Mouse (Mus musculus) B cell, adult 2 months (primary cell): ENCODE measurements around the gene Tln2.
"Not testable (repeated sequence)": the region's sequence is repeated elsewhere in the genome, so short reads cannot be mapped to it uniquely, and the experiment has no call there.

Source experiments
- DNase-seq, 2 experiments: peaks; one replicate each; pipeline ENCODE4 v3.0.0; 2022

Gene Tln2

DNA sequence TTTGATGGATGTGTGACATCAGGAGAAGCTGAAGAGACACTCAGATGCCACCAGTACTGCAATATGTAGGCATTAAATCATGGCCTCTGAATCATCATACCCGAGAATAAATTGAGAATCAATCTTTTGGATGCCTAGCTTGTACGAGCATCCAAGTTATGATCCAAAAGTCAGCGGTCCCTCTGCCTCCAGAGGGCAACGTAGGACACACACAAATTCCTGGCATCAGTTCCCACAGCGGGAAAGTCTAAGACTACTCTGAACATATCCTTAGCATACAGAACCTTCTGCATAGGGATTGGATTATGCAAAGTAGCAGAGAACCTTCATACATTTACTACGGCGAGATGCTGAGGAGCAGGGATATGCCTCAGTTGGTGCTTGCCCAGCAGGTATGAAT lies 210.5 kb downstream of the Tln2 start:
- DNase-seq = no peak

DNA sequence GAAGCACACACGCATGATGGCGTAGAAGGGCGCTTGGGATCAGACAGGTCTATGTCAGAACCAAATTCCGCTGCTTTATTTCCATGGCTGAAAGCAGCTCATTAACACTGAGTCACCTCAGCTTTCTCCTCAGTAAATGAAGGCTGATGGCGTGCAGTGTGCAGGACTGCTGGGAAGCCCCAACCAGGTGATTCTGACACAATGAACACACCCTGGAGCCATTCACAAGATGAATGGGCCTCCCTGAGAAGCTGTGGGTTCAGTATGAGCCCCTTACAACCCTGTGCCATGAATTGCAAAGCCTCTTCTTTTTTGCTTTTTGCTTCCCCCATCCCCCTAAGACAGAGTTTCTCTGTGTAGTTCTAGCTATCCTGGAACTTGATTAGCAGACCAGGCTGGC lies 212.3 kb downstream of the Tln2 start:
- DNase-seq = no peak

DNA sequence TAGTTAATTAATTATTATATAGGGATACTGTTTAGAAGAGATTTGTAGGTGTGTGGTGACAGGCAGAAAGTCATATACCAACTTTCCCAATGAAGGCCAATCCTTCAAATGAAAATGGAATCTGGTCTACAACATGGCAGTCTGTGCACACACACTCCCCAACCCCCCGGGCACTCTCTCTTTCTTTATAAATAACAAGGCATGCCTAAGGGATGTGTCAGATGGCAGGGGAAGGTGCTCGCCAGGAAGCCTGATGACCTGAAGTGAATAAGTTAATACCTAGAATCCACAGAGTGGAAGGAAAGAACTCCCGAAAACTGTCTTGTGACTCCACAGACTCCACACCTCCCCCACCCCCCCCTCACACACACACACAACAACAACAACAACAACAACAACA lies 228.2 kb downstream of the Tln2 start:
- DNase-seq = no peak

DNA sequence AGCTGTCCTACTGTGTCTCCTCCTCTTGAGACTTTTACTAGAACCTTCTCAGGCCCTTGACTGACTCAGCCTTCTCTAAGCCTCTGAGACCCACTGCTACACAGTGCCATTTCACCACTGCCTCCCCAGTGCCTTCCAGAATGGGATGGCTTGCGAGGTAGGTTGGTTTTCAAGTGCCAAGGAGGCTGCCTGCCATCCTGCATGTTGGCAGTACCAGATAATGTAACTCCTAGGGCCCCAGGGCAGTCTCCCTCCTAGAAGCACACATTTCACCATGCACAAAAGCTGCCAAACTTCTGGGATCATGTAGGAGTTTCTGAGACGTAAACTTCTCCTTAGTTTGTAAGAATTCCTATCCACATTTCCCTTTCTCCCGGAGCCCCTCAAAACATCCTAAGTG lies 231.1 kb downstream of the Tln2 start:
- DNase-seq = no peak

DNA sequence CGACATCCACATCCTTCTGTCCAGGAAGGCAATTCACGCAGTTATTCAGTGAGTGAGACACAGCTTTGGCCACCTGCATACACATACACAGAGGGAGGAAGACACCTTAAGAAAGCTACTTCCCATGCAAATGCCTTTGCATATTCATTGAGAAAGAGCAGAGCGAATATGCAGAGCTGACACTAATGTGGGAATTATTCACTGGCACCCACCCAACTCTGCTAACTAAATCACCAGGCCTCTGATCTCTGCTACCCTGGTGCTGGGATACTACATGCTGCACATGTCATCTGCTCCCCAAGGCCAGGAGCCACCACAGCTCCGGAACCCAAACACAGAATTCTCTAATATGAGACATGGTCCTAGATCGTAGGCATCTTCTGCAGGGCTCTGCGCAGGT lies 237.6 kb downstream of the Tln2 start:
- no peak for DNase-seq

DNA sequence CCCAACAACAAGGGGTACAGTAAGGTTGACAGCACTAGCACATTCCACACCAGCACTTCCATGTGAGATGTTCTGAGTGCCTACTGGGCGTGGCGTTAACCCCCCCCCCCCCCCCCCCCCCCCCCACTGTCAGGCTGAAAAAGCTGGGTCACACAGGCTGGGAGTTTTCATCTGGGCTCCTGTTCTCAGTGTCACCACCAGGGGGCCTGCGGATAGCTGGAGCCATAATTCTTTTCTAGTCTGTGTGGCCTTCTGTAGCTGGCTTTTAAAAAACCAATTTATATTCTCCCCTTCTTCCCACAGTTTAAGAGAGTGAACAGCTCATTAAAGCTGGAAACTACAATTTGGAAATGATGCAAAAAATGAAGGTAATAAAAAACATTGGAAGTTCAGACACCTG lies 244.1 kb downstream of the Tln2 start:
- DNase-seq = peak; percentile 31 to 32

DNA sequence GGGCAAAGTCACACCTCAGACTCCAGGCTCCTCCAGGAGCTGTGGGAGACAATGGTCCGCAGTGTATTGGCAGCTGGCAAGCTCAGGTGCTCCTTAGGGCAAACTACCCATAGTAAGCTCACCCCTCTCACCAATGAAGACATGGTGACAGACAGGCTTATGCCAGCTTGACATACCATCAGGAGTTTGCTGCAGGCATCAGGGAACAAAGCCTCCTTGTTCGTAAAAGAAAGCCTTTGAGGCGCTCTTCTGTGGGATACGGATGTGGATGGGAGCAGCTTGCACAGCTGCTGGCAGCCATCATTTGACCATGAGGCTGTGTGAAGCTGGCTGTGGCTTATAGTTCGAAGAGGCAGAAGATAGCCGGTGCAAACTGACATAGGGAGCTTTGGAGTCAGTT lies 254.5 kb downstream of the Tln2 start:
- no peak for DNase-seq

DNA sequence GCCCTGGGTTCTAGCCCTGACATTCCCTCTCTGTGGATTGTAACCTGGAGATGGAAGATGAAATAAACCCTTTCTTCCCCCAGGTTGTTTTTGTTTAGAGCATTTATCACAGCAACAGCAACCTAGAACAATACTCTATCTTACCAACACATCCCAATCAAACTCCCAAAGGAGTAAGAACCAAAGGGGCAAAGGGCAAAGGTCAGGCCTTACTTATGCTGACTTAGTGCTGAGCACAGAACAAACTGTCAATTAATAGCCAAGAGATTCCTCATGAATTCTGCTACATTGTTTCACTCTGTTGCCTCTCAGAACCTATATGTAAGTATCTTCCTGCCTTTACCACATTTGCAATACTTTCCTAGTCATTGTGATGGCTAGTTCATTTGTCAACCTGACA lies 255.5 kb downstream of the Tln2 start:
- no peak for DNase-seq

DNA sequence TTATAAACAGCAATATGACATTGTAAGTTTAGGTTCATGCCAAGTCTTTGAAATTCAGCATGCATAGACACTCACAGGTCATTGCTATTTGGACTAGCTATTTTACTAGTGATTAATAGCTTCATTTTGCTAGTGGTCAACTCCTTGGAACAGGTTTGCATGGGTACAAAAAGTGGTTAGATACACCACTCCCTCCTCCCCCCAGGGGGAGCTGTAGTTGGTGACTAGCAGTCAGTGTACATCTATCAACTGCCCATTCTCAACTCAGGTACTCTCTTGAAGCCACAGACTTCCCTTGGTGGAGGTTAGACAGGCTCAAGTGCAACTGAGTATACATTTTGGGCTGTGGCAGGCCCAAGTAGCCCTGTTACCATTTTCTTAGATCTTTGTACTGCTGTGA lies 256.5 kb downstream of the Tln2 start:
- no peak for DNase-seq

DNA sequence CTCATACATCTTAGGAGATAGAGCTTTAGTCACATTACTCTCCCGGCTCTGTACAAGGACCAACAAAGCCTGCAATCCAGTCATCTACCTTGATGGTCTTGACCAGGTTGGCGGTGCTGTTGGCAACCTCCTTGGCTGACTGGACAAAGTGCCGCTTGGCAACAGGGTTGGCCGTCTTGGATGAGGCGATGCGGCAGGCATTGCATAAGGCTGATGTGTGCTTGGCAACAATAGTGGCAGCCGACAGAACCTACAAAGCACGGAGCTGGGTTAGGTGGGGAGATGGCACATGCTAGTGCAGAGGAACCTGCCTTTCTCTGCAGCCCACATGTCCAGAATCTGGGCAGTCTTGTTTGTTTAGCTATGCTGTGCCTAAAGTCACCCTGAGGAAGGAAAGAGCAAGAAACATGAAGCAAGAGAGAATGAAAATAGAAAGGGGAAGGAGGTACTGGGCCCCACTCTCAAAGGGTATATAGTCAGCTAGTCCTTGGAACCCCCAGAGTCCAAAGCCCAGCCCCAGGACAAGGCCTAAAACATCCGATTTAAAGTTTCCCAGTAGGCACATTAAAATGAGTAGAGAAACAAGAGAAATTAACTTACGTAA lies 257.0 kb downstream of the Tln2 start:
- DNase-seq = no peak

DNA sequence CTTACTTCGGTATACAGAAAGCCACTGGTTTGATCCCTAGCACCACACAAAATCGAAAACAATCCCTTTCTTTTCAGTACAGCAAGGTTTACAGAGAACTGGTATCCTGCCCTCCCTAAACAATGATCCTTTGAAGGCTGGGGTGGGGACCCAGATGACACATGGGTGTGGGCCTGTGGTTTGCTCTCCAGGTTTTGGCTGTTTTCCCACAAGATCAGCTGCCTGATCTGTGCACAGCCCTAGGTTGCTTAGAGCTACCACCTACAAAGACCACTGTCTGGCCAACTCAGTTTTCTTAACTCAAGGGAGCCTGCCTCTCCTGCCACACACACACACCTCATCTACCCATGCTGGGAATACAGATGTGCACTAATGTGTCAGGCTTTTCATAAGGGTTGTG lies 257.9 kb downstream of the Tln2 start:
- no peak for DNase-seq

DNA sequence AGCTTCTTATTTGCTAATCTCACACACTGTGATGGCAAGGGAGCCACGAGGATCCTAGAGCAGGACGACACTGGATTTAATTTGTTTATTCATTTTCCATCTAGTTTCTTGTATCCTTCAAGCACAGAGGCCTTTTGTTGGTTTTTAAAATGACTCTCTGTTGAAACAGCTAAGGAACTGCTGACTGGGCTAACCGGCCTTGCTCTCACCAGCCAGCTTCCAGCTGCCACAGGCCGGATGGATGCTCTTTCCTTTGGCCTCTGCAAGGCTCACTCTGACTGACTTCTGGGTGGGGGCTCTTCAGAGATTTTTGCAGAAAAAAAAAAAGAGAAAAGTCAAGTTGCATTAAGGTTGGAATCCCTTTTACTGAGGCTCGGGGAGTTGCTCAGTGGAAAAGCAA lies 258.7 kb downstream of the Tln2 start:
- DNase-seq = no peak

DNA sequence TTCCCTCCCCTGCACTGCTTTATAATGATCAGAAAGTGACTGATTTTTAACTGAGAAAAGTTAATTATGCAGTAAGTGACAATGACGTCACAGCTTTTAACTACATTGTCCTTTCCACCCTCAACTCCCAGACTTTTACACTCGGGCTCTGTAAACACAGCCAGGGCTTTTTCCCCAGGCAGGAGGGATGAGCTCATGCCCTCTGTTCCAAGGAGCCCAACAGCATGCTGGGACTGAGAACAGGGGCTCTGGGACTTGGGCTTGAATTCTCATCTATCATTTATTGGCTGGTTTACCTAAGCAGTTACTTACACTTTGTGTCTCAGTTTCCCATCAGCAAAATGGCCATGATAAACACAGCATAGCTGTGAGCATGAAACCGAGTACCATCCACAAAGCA lies 259.2 kb downstream of the Tln2 start:
- no peak for DNase-seq

DNA sequence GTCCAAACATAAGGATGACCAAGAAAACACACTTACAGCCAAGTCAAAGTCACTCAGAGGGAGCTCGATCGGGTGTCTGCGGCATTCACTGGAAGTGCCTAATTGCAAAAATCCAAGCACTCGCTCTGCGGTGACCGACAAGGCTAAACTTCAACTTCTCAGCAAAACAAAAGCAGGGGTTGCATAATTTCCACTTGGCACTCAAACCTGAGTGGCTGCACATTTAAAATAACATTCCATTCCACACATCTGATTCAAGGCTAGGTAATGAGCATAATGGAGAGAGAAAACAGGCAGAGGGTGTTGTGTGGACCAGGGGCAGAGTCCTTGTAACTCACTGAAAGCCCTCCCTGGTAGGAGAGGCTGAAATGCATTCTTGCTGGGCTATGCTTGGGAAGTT lies 260.3 kb downstream of the Tln2 start:
- no peak for DNase-seq

DNA sequence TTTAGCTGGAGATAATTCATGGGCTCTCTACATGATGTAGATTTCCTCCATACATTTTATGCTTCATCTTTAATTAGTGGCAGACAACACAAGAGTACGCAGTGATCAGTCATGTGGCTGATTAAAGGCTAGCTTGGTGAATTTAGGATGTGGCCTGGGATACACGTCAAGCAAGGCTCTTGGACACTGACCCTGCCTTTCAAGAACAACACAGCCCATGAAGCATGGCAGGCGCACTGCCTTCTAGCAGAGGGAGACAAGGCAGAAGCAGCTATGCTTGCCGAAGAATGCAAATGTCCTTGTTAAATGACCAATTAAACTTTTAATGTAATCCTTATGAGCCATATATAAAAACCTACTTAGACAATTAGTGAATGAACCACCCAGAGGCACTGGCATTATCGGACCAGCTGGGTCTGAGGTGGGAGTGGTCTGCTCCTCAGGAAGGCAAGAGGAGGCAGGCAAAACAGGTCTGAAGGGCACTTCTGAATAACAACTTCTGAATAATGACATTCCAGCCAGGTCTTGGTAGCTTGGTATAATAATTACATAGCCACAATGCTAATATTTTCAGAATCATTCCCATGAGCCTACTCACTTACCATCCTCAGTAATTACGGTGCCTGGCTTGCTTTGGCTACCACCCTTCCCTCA lies 262.1 kb downstream of the Tln2 start:
- no peak for DNase-seq

DNA sequence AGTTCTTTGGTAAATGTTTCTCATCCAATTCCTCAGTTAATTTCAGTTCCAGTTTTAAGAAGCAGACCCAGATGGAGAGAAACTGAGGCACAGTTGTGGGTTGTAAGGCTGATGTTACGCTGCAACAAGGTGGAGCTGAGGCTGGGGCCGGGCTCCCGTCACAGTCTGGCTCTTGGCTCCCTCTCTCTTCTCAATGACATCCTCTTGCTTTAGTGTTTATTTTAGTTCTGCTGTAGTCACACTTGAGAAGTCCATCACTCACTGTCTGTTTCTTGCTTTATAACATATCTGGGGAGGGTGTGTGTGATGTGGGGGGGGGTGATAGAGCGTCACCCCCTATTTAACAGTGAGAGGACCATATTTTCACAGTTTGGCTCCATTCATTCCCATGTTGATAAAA lies 272.0 kb downstream of the Tln2 start:
- no peak for DNase-seq

DNA sequence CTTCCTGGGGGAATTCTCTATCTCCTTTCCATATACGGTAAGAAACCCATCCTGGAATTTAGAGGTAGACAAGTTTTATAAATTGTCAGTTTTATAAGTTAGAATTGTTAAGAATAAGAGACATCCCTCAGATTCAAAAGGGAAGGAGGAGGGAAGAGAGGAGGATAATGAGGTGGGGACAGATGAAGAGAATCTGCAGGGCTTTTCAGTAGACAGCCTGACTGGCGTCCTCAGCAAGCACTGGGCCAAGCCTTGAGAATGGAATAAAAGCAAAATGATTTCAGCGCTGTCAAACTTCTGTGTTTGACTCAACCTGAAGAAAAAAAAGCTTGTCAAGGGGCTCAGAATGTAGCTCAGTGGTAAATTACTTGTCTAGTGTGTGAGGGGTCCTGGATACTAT lies 272.7 kb downstream of the Tln2 start:
- no peak for DNase-seq

DNA sequence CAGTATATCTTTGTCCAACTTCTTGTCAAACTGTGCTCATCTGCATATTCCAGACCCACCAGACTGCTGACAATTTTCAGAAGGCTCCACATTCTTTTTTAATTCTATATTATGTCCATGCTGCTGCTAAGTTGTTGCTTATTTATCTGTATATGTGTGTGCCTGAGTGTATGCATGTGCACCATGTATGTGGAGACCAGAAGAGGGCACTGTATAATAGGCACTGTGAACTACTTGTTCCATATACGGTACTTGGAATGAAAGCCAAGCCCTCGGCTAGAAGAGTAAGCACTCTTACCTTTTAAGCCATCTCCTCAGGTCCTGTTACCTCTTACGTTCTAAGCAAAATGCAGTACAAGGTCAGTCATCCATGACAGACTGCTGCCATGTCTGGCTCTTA lies 274.0 kb downstream of the Tln2 start:
- DNase-seq = no peak

DNA sequence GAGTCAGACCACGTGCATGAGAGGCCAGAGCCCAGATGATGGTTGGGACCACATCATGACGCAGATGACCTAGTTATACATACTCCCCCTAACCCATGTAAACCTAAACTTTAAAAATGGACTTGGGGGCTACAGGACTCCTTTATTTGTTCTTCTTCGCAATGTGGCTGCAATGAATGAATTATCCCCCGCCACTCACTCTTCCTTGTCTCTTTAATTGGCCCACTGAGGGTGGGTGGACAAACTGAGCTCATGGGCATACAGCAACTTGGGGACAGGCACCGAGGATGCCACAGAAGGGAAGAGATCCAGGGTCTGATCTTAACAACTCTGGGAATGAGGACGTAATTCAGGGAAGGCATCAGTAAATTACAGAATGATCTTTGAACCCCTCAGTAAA lies 277.7 kb downstream of the Tln2 start:
- DNase-seq = no peak

DNA sequence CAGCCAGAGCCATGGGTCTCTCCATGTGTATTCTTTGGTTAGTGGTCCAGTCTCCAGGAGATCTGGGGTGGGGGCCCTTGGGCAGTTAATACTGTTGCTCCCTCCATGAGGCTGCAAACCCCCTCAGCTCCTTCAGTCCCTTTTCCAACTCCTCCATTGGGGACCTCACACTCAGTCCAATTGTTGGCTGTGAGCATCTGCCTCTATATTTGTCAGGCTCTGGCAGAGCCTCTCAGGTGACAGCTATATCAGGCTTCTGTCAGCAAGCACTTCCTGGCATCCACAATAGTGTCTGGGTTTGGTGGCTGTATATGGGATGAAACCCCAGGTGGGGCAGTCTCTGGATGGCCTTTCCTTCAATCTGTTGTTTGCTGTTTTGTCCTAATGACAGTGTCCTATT lies 279.2 kb downstream of the Tln2 start:
- not testable (repeated sequence) for DNase-seq

DNA sequence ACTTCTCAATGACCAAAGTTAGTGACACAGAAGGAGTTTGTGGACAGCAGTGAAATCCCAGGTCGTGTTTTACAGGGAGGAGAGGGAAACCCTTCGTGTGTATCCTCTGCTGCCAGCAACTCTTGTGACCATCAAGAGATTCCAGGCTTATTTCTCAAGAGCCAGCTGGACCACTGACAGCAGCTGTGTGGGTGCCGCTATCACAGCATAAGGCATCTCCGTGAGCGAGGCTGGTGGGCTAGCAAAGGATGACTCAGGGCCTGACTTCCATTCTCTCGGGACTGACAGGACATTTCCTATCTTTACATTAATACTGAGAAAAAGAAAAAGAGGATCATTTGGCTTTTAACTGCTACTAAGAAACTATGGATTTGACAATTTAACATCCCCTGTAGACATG lies 283.1 kb downstream of the Tln2 start:
- DNase-seq = no peak

DNA sequence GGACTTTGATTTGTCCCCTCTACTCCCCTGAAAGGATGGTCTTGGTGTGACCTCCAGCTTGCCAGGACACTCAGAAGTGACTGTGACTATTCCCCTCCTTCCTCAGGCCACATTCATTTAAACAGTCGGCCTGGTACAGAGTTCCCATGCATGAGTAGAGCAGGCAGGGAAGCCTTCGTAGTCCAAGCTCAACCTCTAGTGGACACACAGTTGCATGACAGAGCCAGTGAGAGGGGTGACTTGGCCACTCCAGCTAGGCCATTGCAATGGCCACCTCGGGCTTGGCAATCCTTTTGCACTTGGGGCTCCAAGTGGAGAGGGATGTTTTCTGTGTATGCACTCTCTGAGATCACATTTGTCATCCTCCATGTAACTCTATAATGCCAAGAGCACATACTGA lies 285.2 kb downstream of the Tln2 start:
- DNase-seq = no peak

DNA sequence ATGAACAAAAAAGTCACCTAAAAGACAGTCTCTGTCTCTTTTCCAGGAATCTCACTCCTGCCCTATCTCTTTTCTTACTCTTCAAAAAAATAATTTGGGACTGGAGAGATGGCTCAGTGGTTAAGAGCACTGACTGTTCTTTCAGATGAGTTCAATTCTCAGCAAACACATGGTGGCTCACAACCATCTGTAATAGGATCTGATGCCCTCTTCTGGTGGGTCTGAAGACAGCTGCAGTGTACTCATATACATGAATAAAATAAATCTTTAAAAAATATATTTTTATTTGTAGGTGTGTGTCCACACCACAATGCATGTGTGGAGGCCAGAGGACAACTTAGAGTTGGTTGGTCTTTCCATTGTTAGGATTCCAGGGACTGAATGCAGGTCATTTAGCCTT lies 286.1 kb downstream of the Tln2 start:
- DNase-seq = no peak

DNA sequence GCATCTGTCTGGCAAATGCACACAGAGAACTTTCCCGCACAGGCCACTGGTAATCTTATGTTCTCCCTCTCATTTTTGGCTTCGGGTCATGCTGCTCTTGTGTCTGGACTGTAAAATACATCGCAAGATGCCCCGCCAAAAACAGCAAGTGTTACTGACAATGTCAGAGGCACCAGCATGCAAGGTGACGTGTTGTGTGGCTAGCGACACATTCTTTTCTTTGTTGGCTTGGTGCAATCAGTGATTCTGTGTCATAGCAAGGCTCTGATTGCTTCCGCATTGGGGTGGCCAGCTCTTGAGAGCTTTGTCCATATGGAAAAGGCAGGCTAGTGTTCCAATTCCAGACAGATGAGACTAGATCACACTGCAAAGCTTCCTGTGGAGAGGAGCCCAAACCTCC lies 288.8 kb downstream of the Tln2 start:
- DNase-seq = no peak

DNA sequence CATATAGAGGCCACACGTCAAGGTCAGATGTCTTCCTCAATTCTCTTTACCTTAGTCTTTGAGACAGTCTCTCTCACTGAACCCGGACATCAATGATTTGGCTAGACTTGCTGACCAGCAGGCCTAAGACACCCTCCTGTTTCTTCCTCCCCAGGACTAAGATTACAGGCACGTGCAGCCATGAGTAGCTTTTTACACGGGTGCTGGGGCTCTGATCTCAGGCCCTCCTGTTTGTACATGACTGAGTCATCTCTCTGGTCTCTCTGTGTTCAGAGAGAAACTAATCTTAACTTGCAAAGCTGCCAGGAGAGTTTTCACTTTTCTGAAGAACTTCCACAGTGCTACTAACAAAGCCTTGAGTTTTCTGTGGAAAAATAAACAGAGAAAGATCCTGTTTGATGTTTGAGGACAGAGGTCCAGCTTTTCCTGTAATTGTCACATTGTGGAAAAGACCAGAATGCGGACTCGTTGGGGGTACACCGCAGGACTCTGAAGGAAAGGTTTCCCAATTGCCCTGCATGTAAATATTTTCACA lies 289.4 kb downstream of the Tln2 start:
- no peak for DNase-seq
